Mouse (Mus musculus) CH12.LX (cell line): ENCODE data around the gene Cacna2d1.

Experiments
- CTCF ChIP-seq, 2 experiments: IDR thresholded peaks in 1 of 2; conservative IDR thresholded peaks in 1 of 2; 2 replicates each; pipeline ENCODE4 v1.5.1; 2011 to 2012; ENCODE audit warnings: low read depth in 2 of 2, low read length in 2 of 2, improper control_type of control experiment in 1 of 2, inconsistent platforms in 1 of 2, mild to moderate bottlenecking in 1 of 2, moderate library complexity in 1 of 2
- E2F4 ChIP-seq: IDR thresholded peaks from 2 replicates; pipeline ENCODE4 v1.6.1; 2011; ENCODE audit warnings: low read depth, low read length, improper control_type of control experiment; ENCODE audit not compliant: insufficient replicate concordance
- HCFC1 ChIP-seq: IDR thresholded peaks from 2 replicates; pipeline ENCODE4 v1.6.1; 2012; ENCODE audit warnings: low read depth, mild to moderate bottlenecking, inconsistent platforms, low read length, improper control_type of control experiment
- NELFE ChIP-seq: IDR thresholded peaks from 2 replicates; pipeline ENCODE4 v1.6.1; 2011; ENCODE audit warnings: low read depth, low read length, improper control_type of control experiment
- PAX5 ChIP-seq: IDR thresholded peaks from 2 replicates; pipeline ENCODE4 v1.6.1; 2012; ENCODE audit warnings: low read length, inconsistent platforms, mixed read lengths
- POLR2A ChIP-seq: IDR thresholded peaks from 2 replicates; pipeline ENCODE4 v1.6.1; 2011; ENCODE audit warnings: low read depth, mild to moderate bottlenecking, improper control_type of control experiment, low read length
- TCF12 ChIP-seq: IDR thresholded peaks from 2 replicates; pipeline ENCODE4 v1.6.1; 2014; ENCODE audit warnings: low read depth, mild to moderate bottlenecking, inconsistent platforms, low read length, improper control_type of control experiment
- UBTF ChIP-seq: IDR thresholded peaks from 2 replicates; pipeline ENCODE4 v1.6.1; 2012; ENCODE audit warnings: low read depth, mild to moderate bottlenecking, inconsistent platforms, low read length, improper control_type of control experiment, moderate library complexity

DNA sequence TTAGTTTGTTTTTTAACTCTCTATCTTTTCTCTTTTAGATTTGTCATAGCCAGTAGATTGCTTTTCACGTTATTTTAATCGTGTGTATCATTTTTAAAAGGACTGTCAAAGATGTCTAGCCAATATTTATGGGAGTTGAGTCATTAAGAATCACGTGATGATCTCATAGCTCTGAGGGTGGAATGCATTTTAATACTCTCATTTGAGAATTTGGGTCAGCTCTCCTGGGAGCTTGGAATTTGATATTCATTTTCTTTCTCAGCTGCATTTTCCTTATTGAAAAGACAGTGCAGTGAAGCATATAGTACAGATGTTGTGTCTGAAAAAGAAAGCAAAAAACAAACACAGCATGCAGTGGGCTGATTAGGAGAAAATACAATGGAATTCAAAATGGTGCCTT is 129.5 kb downstream of the Cacna2d1 start:
- TF ChIP-seq E2F4 (no peak), POLR2A (no peak), TCF12 (no peak), CTCF (conservative IDR thresholded peaks at IDR 0.05 in 1 of 2, IDR thresholded peaks at IDR 0.05 in 1 of 2; ENCODE audit: low read depth in 2 of 2, low read length in 2 of 2) (no peak), HCFC1 (no peak), NELFE (no peak), PAX5 (no peak), UBTF (no peak)
